Mouse (Mus musculus) lung, postnatal 0 days (tissue): Measurements from ENCODE around the gene Slc25a21. TPM values are rescaled to one million over a fixed set of nuclear protein-coding genes. Genes with fewer than 3 reads are reported as not detected.

ENCODE experiments used
- ATAC-seq: fragments of 200-750 bp; cut with Nextera tagmentation; 2 replicates; pipeline ENCODE4 v1.8.0; 2017; ENCODE audit warnings: moderate library complexity
- DNase-seq: peaks from one replicate; pipeline ENCODE4 v3.0.0-alpha.2; 2016; ENCODE audit warnings: low spot score
- H3K27ac ChIP-seq: fragments of 300-500 bp; sonication (generic); 2 replicates; pipeline ENCODE4 v1.5.1; 2014; ENCODE audit warnings: antibody characterized with exemption, mild to moderate bottlenecking, low read length, mixed read lengths
- H3K27me3 ChIP-seq: fragments of 300-500 bp; sonication (generic); replicated peaks from 2 replicates; pipeline ENCODE4 v1.6.1; 2014; ENCODE audit warnings: low read length, mixed read lengths; ENCODE audit not compliant: insufficient read depth
- H3K36me3 ChIP-seq: fragments of 300-500 bp; sonication (generic); 2 replicates; pipeline ENCODE4 v1.6.1; 2014; ENCODE audit warnings: low read length, mixed read lengths; ENCODE audit not compliant: insufficient read depth
- H3K4me1 ChIP-seq: fragments of 300-500 bp; sonication (generic); 2 replicates; pipeline ENCODE4 v1.6.1; 2014; ENCODE audit warnings: antibody characterized with exemption, low read depth, low read length, mixed read lengths; ENCODE audit not compliant: insufficient read depth
- H3K4me2 ChIP-seq: fragments of 300-500 bp; sonication (generic); replicated peaks from 2 replicates; pipeline ENCODE4 v1.6.1; 2014; ENCODE audit warnings: low read depth, mild to moderate bottlenecking, low read length, moderate library complexity, mixed read lengths
- H3K4me3 ChIP-seq: fragments of 300-500 bp; sonication (generic); 2 replicates; pipeline ENCODE4 v1.5.1; 2014; ENCODE audit warnings: low read depth, low read length
- H3K9ac ChIP-seq: fragments of 300-500 bp; sonication (generic); replicated peaks from 2 replicates; pipeline ENCODE4 v1.6.1; 2014; ENCODE audit warnings: low read depth, mild to moderate bottlenecking
- H3K9me3 ChIP-seq: fragments of 300-500 bp; sonication (generic); 2 replicates; pipeline ENCODE4 v1.6.1; 2016; ENCODE audit warnings: low read length, mixed read lengths
- CTCF ChIP-seq: IDR thresholded peaks from 2 replicates; pipeline ENCODE4 v1.5.1; 2016; ENCODE audit warnings: antibody characterized with exemption, mild to moderate bottlenecking
- EP300 ChIP-seq: IDR thresholded peaks from 2 replicates; pipeline ENCODE4 v1.6.1; 2016; ENCODE audit warnings: antibody characterized with exemption, mild to moderate bottlenecking, control low read depth
- WGBS: fragments of 180-500 bp; shearing (Covaris S2); extraction: QIAGEN DNeasy Blood & Tissue Kit; methylation state at CpG from one replicate; pipeline ENCODE4 v1.1.7; 2014; 5-methylcytosine and 5-hydroxymethylcytosine counted together
- polyA plus RNA-seq: library from polyadenylated mRNA; unstranded; fragments of >200 nt; fragmentation: Nextera tagmentation; extraction: Ambion mirVana; gene quantifications from 2 replicates; pipeline ENCODE4 v1.2.1, GENCODE M21; 2015

Gene Slc25a21
- polyA plus RNA-seq, 1 experiment from 2014 or later: 0.06 TPM

- no peak overlapping the region for H3K4me2 ChIP-seq
- no peak overlapping the region for H3K27ac ChIP-seq
- WGBS: 52% methylated on average over 5 of the region's 5 CpGs
Measured at GRCm38 (mm10) chr12:56906476-56906875, 290.8 kb downstream of the Slc25a21 start.

GRCm38 (mm10) chr12:56905652-56906305 is 291.5 kb downstream of the Slc25a21 start:
- no peak for DNase-seq

More at GRCm38 (mm10) chr12:56906476-56906875, 290.8 kb downstream of the Slc25a21 start:
- Histone ChIP-seq H3K27me3 (no peaks in the 10 kb centered on the region), H3K9me3 (no peaks in the 10 kb centered on the region), H3K9ac (no peak overlapping the region), H3K4me3 (no peak overlapping the region), H3K4me1 (no peaks in the 10 kb centered on the region), H3K36me3 (no peaks in the 10 kb centered on the region)
- DNase-seq (no peak), ATAC-seq (no peak)
- TF ChIP-seq EP300 (no peak), CTCF (no peak)

GRCm38 (mm10) chr12:56905222-56905621 is 292.1 kb downstream of the Slc25a21 start:
- H3K27ac ChIP-seq: no peak overlapping the region
- 50% methylated on average over 7 of the region's 7 CpGs for WGBS

More at GRCm38 (mm10) chr12:56905652-56906305, 291.5 kb downstream of the Slc25a21 start:
- Histone ChIP-seq H3K36me3 (no peaks in the 10 kb centered on the region), H3K4me1 (no peaks in the 10 kb centered on the region), H3K9ac (no peak overlapping the region), H3K4me3 (no peak overlapping the region), H3K27ac (no peak overlapping the region), H3K4me2 (no peak overlapping the region), H3K27me3 (no peaks in the 10 kb centered on the region), H3K9me3 (no peaks in the 10 kb centered on the region)
- no peak for ATAC-seq
- 33% methylated on average over 9 of the region's 9 CpGs for WGBS
- TF ChIP-seq EP300 (no peak), CTCF (no peak)

GRCm38 (mm10) chr12:56902774-56903456 is 294.4 kb downstream of the Slc25a21 start:
- H3K4me3 ChIP-seq: no peak overlapping the region
- no peak for ATAC-seq
- H3K36me3 ChIP-seq: no peaks in the 10 kb centered on the region
- H3K4me1 ChIP-seq: no peaks in the 10 kb centered on the region
- WGBS: 57% methylated on average over 8 of the region's 8 CpGs
- H3K9ac ChIP-seq: no peak overlapping the region
- H3K27ac ChIP-seq: no peak overlapping the region
- H3K27me3 ChIP-seq: no peaks in the 10 kb centered on the region
- DNase-seq: peak; percentile 11
- no peak overlapping the region for H3K4me2 ChIP-seq
- TF ChIP-seq EP300 (no peak), CTCF (no peak)
- H3K9me3 ChIP-seq: no peaks in the 10 kb centered on the region

More at GRCm38 (mm10) chr12:56905222-56905621, 292.1 kb downstream of the Slc25a21 start:
- H3K9me3 ChIP-seq: no peaks in the 10 kb centered on the region
- H3K27me3 ChIP-seq: no peaks in the 10 kb centered on the region
- H3K4me3 ChIP-seq: no peak overlapping the region
- no peaks in the 10 kb centered on the region for H3K36me3 ChIP-seq
- H3K4me1 ChIP-seq: no peaks in the 10 kb centered on the region
- no peak overlapping the region for H3K4me2 ChIP-seq
- DNase-seq: no peak
- no peak overlapping the region for H3K9ac ChIP-seq
- no peak for TF ChIP-seq EP300
- no peak for TF ChIP-seq CTCF
- no peak for ATAC-seq

- WGBS: 79% methylated on average over 8 of the region's 8 CpGs
- ATAC-seq (no peak), DNase-seq (no peak)
- no peak for TF ChIP-seq CTCF
- TF ChIP-seq EP300: no peak
- no peak overlapping the region for H3K4me3 ChIP-seq
- H3K36me3 ChIP-seq: no peaks in the 10 kb centered on the region
- H3K9ac ChIP-seq: no peak overlapping the region
- H3K27ac ChIP-seq: no peak overlapping the region
- no peaks in the 10 kb centered on the region for H3K4me1 ChIP-seq
- no peak overlapping the region for H3K4me2 ChIP-seq
- H3K9me3 ChIP-seq: no peaks in the 10 kb centered on the region
- no peaks in the 10 kb centered on the region for H3K27me3 ChIP-seq
Measured at GRCm38 (mm10) chr12:56897976-56898375, 299.3 kb downstream of the Slc25a21 start.

GRCm38 (mm10) chr12:56897221-56897937 is 299.9 kb downstream of the Slc25a21 start:
- H3K36me3 ChIP-seq: no peaks in the 10 kb centered on the region
- WGBS: 74% methylated on average over 8 of the region's 8 CpGs
- no peak overlapping the region for H3K9ac ChIP-seq
- ATAC-seq (no peak), DNase-seq (no peak)
- no peaks in the 10 kb centered on the region for H3K27me3 ChIP-seq
- H3K4me1 ChIP-seq: no peaks in the 10 kb centered on the region
- no peak overlapping the region for H3K4me2 ChIP-seq
- no peak overlapping the region for H3K4me3 ChIP-seq
- no peak overlapping the region for H3K27ac ChIP-seq
- TF ChIP-seq EP300 (no peak), CTCF (no peak)
- H3K9me3 ChIP-seq: no peaks in the 10 kb centered on the region
